Mouse (Mus musculus) liver, adult 2 months (tissue): ENCODE measurements around the gene Negr1.

Experiments
- CTCF ChIP-seq: fragments of 200-500 bp; IDR thresholded peaks from 2 replicates; pipeline ENCODE4 v1.5.1; 2011; ENCODE audit warnings: low read depth, low read length, control low read depth
- POLR2A ChIP-seq: fragments of 200-500 bp; IDR thresholded peaks from 2 replicates; pipeline ENCODE4 v1.6.1; 2011; ENCODE audit warnings: low read length, control low read depth; ENCODE audit not compliant: insufficient read depth; ENCODE audit errors: extremely low read depth

GRCm38 (mm10) chr3:157066331-157066730 lies 504.7 kb downstream of the Negr1 start:
- TF ChIP-seq CTCF (no peak), POLR2A (no peak)
